Mouse (Mus musculus) CH12.LX (cell line): ENCODE results near the gene Fadd. TPM values are rescaled to one million over a fixed set of nuclear protein-coding genes. Genes with fewer than 3 reads are reported as not detected.

Experiments used
- DNase-seq: peaks from one replicate; pipeline ENCODE4 v3.0.0-alpha.2; 2013; ENCODE audit errors: extremely low read depth
- H3K27ac ChIP-seq: 2 replicates; pipeline ENCODE4 v1.5.1; 2012; ENCODE audit warnings: low read depth, mild to moderate bottlenecking, control low read depth, moderate library complexity; ENCODE audit not compliant: insufficient read depth
- H3K27me3 ChIP-seq: replicated peaks from 2 replicates; pipeline ENCODE3; 2012; ENCODE audit warnings: inconsistent platforms
- H3K36me3 ChIP-seq, 2 experiments: replicated peaks in 1 of 2; 2 replicates each; pipeline versions ENCODE3 to v1.6.1; 2012; ENCODE audit warnings: inconsistent platforms in 1 of 2, low read length in 1 of 2, mild to moderate bottlenecking in 1 of 2, mixed read lengths in 1 of 2, moderate library complexity in 1 of 2; ENCODE audit not compliant: control insufficient read depth in 1 of 2, insufficient read depth in 1 of 2
- H3K4me1 ChIP-seq, 2 experiments: 2 replicates each; pipeline ENCODE4 v1.6.1; 2012; ENCODE audit warnings: inconsistent platforms in 1 of 2, moderate library complexity in 1 of 2; ENCODE audit not compliant: insufficient read depth in 2 of 2, control insufficient read depth in 1 of 2
- H3K4me2 ChIP-seq: 2 replicates; pipeline ENCODE4 v1.6.1; 2012; ENCODE audit warnings: low read depth, mild to moderate bottlenecking, control low read depth; ENCODE audit not compliant: poor library complexity, insufficient read depth, severe bottlenecking
- H3K4me3 ChIP-seq, 3 experiments: fragments of 150-350 bp in 1 of 3; sonication (generic) in 1 of 3; replicated peaks in 1 of 3; 2 replicates each; pipeline versions ENCODE3 to v1.5.1; 2011 to 2012; ENCODE audit warnings: low read depth in 2 of 3, low read length in 2 of 3, mild to moderate bottlenecking in 2 of 3, moderate library complexity in 2 of 3, control low read depth in 1 of 3, improper control_type of control experiment in 1 of 3, inconsistent platforms in 1 of 3, mixed read lengths in 1 of 3; ENCODE audit not compliant: poor library complexity in 1 of 3
- H3K79me2 ChIP-seq: replicated peaks from 2 replicates; pipeline ENCODE4 v1.6.1; 2012; ENCODE audit warnings: mild to moderate bottlenecking, moderate library complexity; ENCODE audit not compliant: control insufficient read depth, poor library complexity, insufficient read depth, severe bottlenecking; ENCODE audit errors: extremely low read depth
- H3K9ac ChIP-seq: 2 replicates; pipeline ENCODE4 v1.6.1; 2012; ENCODE audit warnings: low read depth, mild to moderate bottlenecking, control low read depth, moderate library complexity; ENCODE audit not compliant: insufficient read depth
- H3K9me3 ChIP-seq: replicated peaks from 2 replicates; pipeline ENCODE3; 2012; ENCODE audit warnings: low read length, inconsistent platforms, mixed read lengths
- BHLHE40 ChIP-seq: IDR thresholded peaks from 2 replicates; pipeline ENCODE4 v1.6.1; 2011; ENCODE audit warnings: mild to moderate bottlenecking, low read depth, low read length, improper control_type of control experiment
- CHD1 ChIP-seq: IDR thresholded peaks from 2 replicates; pipeline ENCODE4 v1.6.1; 2012; ENCODE audit warnings: low read depth, low read length, improper control_type of control experiment, inconsistent platforms
- CTCF ChIP-seq, 2 experiments: IDR thresholded peaks in 1 of 2; conservative IDR thresholded peaks in 1 of 2; 2 replicates each; pipeline ENCODE4 v1.5.1; 2011 to 2012; ENCODE audit warnings: low read depth in 2 of 2, low read length in 2 of 2, improper control_type of control experiment in 1 of 2, inconsistent platforms in 1 of 2, mild to moderate bottlenecking in 1 of 2, moderate library complexity in 1 of 2
- E2F4 ChIP-seq: IDR thresholded peaks from 2 replicates; pipeline ENCODE4 v1.6.1; 2011; ENCODE audit warnings: low read depth, low read length, improper control_type of control experiment; ENCODE audit not compliant: insufficient replicate concordance
- EP300 ChIP-seq: IDR thresholded peaks from 2 replicates; pipeline ENCODE4 v1.6.1; 2011; ENCODE audit warnings: low read length, improper control_type of control experiment
- ETS1 ChIP-seq: conservative IDR thresholded peaks from 2 replicates; pipeline ENCODE4 v1.6.1; 2012; ENCODE audit warnings: low read depth, mild to moderate bottlenecking, inconsistent platforms, low read length, improper control_type of control experiment, moderate library complexity
- GABPA ChIP-seq: IDR thresholded peaks from 2 replicates; pipeline ENCODE4 v1.6.1; 2012; ENCODE audit warnings: low read depth, low read length, improper control_type of control experiment, inconsistent platforms; ENCODE audit not compliant: insufficient replicate concordance
- HCFC1 ChIP-seq: IDR thresholded peaks from 2 replicates; pipeline ENCODE4 v1.6.1; 2012; ENCODE audit warnings: low read depth, mild to moderate bottlenecking, inconsistent platforms, low read length, improper control_type of control experiment
- IRF4 ChIP-seq: IDR thresholded peaks from 2 replicates; pipeline ENCODE4 v1.6.1; 2014; ENCODE audit warnings: low read depth, mild to moderate bottlenecking, inconsistent platforms, low read length, improper control_type of control experiment
- JUND ChIP-seq: conservative IDR thresholded peaks from 2 replicates; pipeline ENCODE4 v1.6.1; 2011; ENCODE audit warnings: low read depth, low read length, improper control_type of control experiment
- KAT2A ChIP-seq: IDR thresholded peaks from 2 replicates; pipeline ENCODE4 v1.6.1; 2012; ENCODE audit warnings: low read length, improper control_type of control experiment, inconsistent platforms; ENCODE audit not compliant: insufficient replicate concordance
- MAZ ChIP-seq: IDR thresholded peaks from 2 replicates; pipeline ENCODE4 v1.6.1; 2012; ENCODE audit warnings: low read depth, mild to moderate bottlenecking, inconsistent platforms, low read length, improper control_type of control experiment, moderate library complexity
- MXI1 ChIP-seq: IDR thresholded peaks from 2 replicates; pipeline ENCODE4 v1.6.1; 2011; ENCODE audit warnings: mild to moderate bottlenecking, low read depth, low read length, improper control_type of control experiment
- POLR2A ChIP-seq: IDR thresholded peaks from 2 replicates; pipeline ENCODE4 v1.6.1; 2011; ENCODE audit warnings: low read depth, mild to moderate bottlenecking, improper control_type of control experiment, low read length
- POLR2AphosphoS2 ChIP-seq: IDR thresholded peaks from 2 replicates; pipeline ENCODE4 v1.6.1; 2011; ENCODE audit warnings: low read depth, low read length, improper control_type of control experiment
- RCOR1 ChIP-seq: conservative IDR thresholded peaks from 2 replicates; pipeline ENCODE4 v1.6.1; 2012; ENCODE audit warnings: low read depth, mild to moderate bottlenecking, inconsistent platforms, low read length, improper control_type of control experiment
- SMC3 ChIP-seq: IDR thresholded peaks from 2 replicates; pipeline ENCODE4 v1.6.1; 2011; ENCODE audit warnings: low read depth, low read length, improper control_type of control experiment
- UBTF ChIP-seq: IDR thresholded peaks from 2 replicates; pipeline ENCODE4 v1.6.1; 2012; ENCODE audit warnings: low read depth, mild to moderate bottlenecking, inconsistent platforms, low read length, improper control_type of control experiment, moderate library complexity
- ZKSCAN1 ChIP-seq: IDR thresholded peaks from 2 replicates; pipeline ENCODE4 v1.6.1; 2012; ENCODE audit warnings: low read depth, inconsistent platforms, low read length, improper control_type of control experiment, borderline replicate concordance
- ZMIZ1 ChIP-seq: IDR thresholded peaks from 2 replicates; pipeline ENCODE4 v1.6.1; 2012; ENCODE audit warnings: low read depth, mild to moderate bottlenecking, inconsistent platforms, low read length, improper control_type of control experiment
- dilution Hi-C: fragments of 300-500 bp; cut with MboI; formaldehyde crosslinking; loops from 2 replicates; pipeline ENCODE4 v1.14.3; 2020; ENCODE audit warnings: low sequenced_read_pairs; ENCODE audit not compliant: extremely low pct_unique_long_range_greater_than_20kb, extremely low pct_ligation_motif_present
- in situ Hi-C: fragments of 300-500 bp; cut with MboI; formaldehyde crosslinking; loops from 3 replicates; pipeline ENCODE4 v1.14.3; 2019; ENCODE audit warnings: low sequenced_read_pairs, low pct_ligation_motif_present, low pct_unique_long_range_greater_than_20kb, mixed read lengths
- polyA plus RNA-seq: library from polyadenylated mRNA; unstranded; fragments of >175 nt; gene quantifications from 2 replicates; pipeline ENCODE4 v1.2.1, GENCODE M21; 2012; ENCODE audit warnings: low read depth; ENCODE audit not compliant: insufficient read length
- total RNA-seq, 2 experiments: library from RNA; depleted of rRNA; stranded (reverse); fragments of 300-350 nt in 1 of 2; fragments of >200 nt in 1 of 2; gene quantifications; 2 replicates each; pipeline ENCODE4 v1.2.3; 2012 to 2014

Fadd gene
- total and polyA plus RNA-seq, 3 experiments = 2.9 to 7.0 (median 4.5) TPM

DNA sequence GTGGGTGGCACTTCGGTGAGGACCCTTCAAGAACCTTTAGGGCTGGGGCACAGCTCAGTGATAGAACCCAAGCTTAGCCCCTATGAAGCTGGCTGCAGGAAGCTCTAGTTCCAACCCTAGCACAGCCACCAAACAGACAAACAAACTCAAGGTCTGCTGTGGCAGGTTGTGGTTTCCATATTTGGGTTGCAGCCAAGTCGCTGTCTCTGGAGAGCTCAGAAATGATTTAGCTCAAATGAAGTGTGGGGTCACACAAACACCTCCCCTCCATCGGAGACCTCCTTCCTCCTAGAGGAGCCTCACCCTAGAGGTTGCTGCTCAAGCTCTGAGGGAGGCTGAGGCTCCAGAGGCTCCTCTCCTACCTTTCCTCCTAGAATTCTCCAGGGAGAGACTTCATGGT, 48.4 kb upstream of the Fadd start:
- dilution Hi-C loops = no loop called here

DNA sequence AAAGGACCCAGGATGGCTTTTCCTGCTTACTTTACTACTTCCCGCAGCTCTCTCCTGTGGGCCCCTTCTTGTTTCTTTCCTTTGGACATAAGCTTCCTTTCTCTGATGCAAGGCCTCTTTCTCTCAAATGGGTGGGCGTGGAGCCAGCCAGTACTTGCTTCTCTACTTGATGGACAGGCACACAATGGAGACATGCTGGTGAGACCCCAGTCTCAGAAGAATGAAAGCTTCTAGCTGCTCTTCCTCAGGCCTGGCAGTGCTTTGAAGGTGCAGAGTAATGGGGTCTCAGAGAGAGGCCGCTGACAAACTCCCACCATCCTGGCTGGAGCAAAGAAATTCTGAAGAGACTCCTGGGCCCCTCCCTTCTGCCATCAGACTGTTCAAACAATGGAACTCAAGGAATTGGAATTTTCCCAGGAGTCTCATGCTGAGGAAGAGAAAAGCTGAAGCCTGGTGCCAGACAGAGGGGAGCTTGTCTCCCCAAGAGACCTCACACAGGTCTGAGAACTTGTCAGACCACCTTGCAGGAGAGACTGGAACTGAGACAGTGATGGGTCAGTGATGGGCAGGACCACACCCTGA, 46.2 kb upstream of the Fadd start:
- Histone ChIP-seq H3K27ac (no peak overlapping the region), H3K79me2 (no peaks in the 10 kb centered on the region), H3K4me2 (no peak overlapping the region), H3K9ac (no peak overlapping the region), H3K36me3 (no peaks in the 10 kb centered on the region), H3K27me3 (peaks cover 95% of the 10 kb centered on the region), H3K4me3 (no peak overlapping the region), H3K4me1 (no peaks in the 10 kb centered on the region), H3K9me3 (no peaks in the 10 kb centered on the region)
- in situ Hi-C loops = no loop called here
- TF ChIP-seq MXI1 (no peak), IRF4 (no peak), ETS1 (no peak), HCFC1 (no peak), POLR2AphosphoS2 (no peak), GABPA (no peak), ZMIZ1 (no peak), JUND (no peak), CTCF (conservative IDR thresholded peaks at IDR 0.05 in 1 of 2, IDR thresholded peaks at IDR 0.05 in 1 of 2; ENCODE audit: low read depth in 2 of 2, low read length in 2 of 2) (no peak)
- TF ChIP-seq, all 38 proteins: peak for 0
- dilution Hi-C loops = no loop called here
- no peak for DNase-seq

More for the DNA sequence above, 48.4 kb upstream of the Fadd start:
- H3K4me1 ChIP-seq = no peaks in the 10 kb centered on the region
- in situ Hi-C loops = no loop called here
- H3K9me3 ChIP-seq = no peaks in the 10 kb centered on the region
- peaks cover 99% of the 10 kb centered on the region for H3K27me3 ChIP-seq
- TF ChIP-seq SMC3 (no peak), MAZ (no peak), ZKSCAN1 (no peak), KAT2A (no peak), EP300 (no peak), MXI1 (no peak), E2F4 (no peak), RCOR1 (no peak), GABPA (no peak), ETS1 (no peak), UBTF (no peak), POLR2A (no peak), BHLHE40 (no peak), CHD1 (no peak)
- H3K79me2 ChIP-seq = no peaks in the 10 kb centered on the region
- no peak for DNase-seq
- no peak overlapping the region for H3K9ac ChIP-seq
- H3K27ac ChIP-seq = no peak overlapping the region
- H3K36me3 ChIP-seq = no peaks in the 10 kb centered on the region
- H3K4me2 ChIP-seq = no peak overlapping the region
- no peak overlapping the region for H3K4me3 ChIP-seq
